8 mouse cellular contexts compared by ENCODE assay signal in the genomic region with DNA sequence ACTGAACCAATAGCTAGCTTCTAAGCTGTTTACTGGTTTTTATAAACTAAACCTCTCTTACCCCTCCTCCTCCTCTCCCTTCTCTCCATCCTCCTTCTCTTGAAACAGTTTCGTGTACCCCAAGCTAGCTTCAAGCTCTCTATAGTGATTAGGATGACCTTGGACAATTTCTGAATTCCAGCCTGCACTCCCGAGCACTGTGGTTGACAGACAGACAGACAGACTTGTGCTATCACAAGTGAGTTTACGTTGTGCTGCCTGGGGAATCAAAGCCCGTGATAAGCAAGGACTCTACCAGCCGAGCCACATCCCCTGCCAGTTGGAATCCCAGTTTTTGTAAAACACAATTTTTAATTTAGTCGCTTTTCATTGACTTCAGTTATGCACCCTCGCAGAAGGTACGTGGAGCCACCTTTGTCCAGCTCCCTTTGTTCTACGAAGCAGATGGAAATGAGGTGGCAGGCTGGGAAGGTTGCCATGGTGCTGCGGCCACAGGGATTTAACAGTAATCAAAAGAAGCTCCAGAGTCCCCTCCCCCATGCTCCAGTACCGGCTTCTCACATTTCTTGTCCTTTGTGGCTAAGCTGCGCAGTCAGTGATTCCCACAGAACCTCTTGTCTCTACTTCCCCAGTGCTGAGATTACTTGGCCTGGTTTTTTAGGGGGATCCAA. TPM values are rescaled to one million over a fixed set of nuclear protein-coding genes. Genes with fewer than 3 reads are reported as not detected.
DNase-seq lines count a peak whose midpoint lies in the region; ATAC-seq and TF ChIP-seq lines count a peak whose summit lies in the region.

No protein-coding gene starts in this region.

- H3K27me3 ChIP-seq in heart, embryonic 14.5 days (ENCODE audit: control insufficient read depth, insufficient read depth, low read length), result no peaks in the 10 kb centered on the region
- no peaks in the 10 kb centered on the region for H3K27me3 ChIP-seq in myocyte (ENCODE audit: control insufficient read depth, insufficient read depth, insufficient read length)

- H3K4me1 ChIP-seq in heart, embryonic 14.5 days (ENCODE audit: control insufficient read depth in 2 of 2, insufficient read depth in 2 of 2, low read length in 2 of 2), result peaks cover 11 to 20% of the 10 kb centered on the region in 2 experiments

- no peak for TF ChIP-seq CTCF in left cerebral cortex, adult 2 months (IDR thresholded peaks at IDR 0.05)

- WGBS in heart, embryonic 14.5 days, result 8% methylated on average over 12 of the region's 12 CpGs

- peak overlapping the region; percentile 10 to 31; a peak in 2 of 4 replicates for H3K27ac ChIP-seq in heart, embryonic 14.5 days (replicated peaks in 1 of 2; ENCODE audit: control insufficient read depth in 1 of 2, insufficient read depth in 1 of 2, low read depth in 2 of 2, low read length in 2 of 2)
- peak overlapping the region; percentile 95 for H3K27ac ChIP-seq in left cerebral cortex, adult 2 months

- H3K9me3 ChIP-seq in heart, embryonic 14.5 days (ENCODE audit: control insufficient read depth, low read length), result no peaks in the 10 kb centered on the region

- intact Hi-C loops in left cerebral cortex, adult 2 months (cut with DNase I), result loop anchor here (1.0 kb wide), 1 partner anchor 15 kb away; no protein-coding TSS in a partner anchor

- H3K4me2 ChIP-seq in heart, embryonic 14.5 days (ENCODE audit: low read length), result peak overlapping the region; percentile 42
- H3K4me2 ChIP-seq in myocyte (ENCODE audit: low read depth), result peak overlapping the region; percentile 72

- 0 out of 2 replicates have a peak overlapping the region, but pooled peaks have one; percentile 2 for H3K9ac ChIP-seq in heart, embryonic 14.5 days (ENCODE audit: low read length)

- no peaks in the 10 kb centered on the region for H3K36me3 ChIP-seq in heart, embryonic 14.5 days (ENCODE audit: control insufficient read depth, insufficient read depth, low read length)
- H3K36me3 ChIP-seq in myocyte (ENCODE audit: control insufficient read depth, insufficient read depth), result no peaks in the 10 kb centered on the region

- no peak overlapping the region for H3K4me3 ChIP-seq in heart, embryonic 14.5 days (ENCODE audit: control insufficient read depth in 1 of 2, insufficient read depth in 1 of 2, low read depth in 1 of 2, low read length in 2 of 2)
- 0 out of 2 replicates have a peak overlapping the region, but pooled peaks have one; percentile 13 for H3K4me3 ChIP-seq in left cerebral cortex, adult 2 months
- H3K4me3 ChIP-seq in myocyte, result no peak overlapping the region

- H3K79me2 ChIP-seq in myocyte (ENCODE audit: control insufficient read depth, insufficient read depth), result no peaks in the 10 kb centered on the region

- ATAC-seq in heart, embryonic 14.5 days (ENCODE audit: insufficient number of reproducible peaks, insufficient read depth, low FRiP score, low read depth), result no peak

- peak; percentile 40 for DNase-seq in ovary, postnatal 14 days (ENCODE audit: low spot score)
- DNase-seq in ovary, postnatal 10 days (ENCODE audit: low spot score), result no peak
- DNase-seq in cerebellum, adult 8-10 months, result peak; percentile 80
- DNase-seq in left cerebral cortex, adult 2 months (ENCODE audit: extremely low spot score in 1 of 2, low spot score in 2 of 2), result peak in 1 of 2 experiments; percentile 53
- DNase-seq in spleen, postnatal 10 days (ENCODE audit: low spot score in 2 of 2), result no peak
- DNase-seq in urinary bladder, postnatal 14 days (ENCODE audit: low spot score), result no peak

- no peak for TF ChIP-seq POLR2A in myocyte (IDR thresholded peaks at IDR 0.05; ENCODE audit: insufficient read length, low read depth)

- H3ac ChIP-seq in myocyte (ENCODE audit: control insufficient read depth, insufficient read length), result no peak overlapping the region

TF ChIP-seq in myocyte, 11 proteins besides CTCF, POLR2A, EP300 and RAD21:
- TF ChIP-seq MYOD1 (IDR thresholded peaks at IDR 0.05; ENCODE audit: control insufficient read depth in 1 of 3, insufficient read length in 2 of 3, low read depth in 2 of 3), result no peak
- no peak for TF ChIP-seq E2F4 (IDR thresholded peaks at IDR 0.05; ENCODE audit: insufficient read depth)
- TF ChIP-seq MAX (IDR thresholded peaks at IDR 0.05; ENCODE audit: low read depth), result no peak
- TF ChIP-seq MYOG (IDR thresholded peaks at IDR 0.05; ENCODE audit: control insufficient read depth in 1 of 3, insufficient read depth in 1 of 3, insufficient read length in 2 of 3, low read depth in 2 of 3), result peak in 1 of 3 experiments; percentile 26
- peak; percentile 23 for TF ChIP-seq POLR2AphosphoS2 (IDR thresholded peaks at IDR 0.05; ENCODE audit: insufficient read length, low read depth)
- no peak for TF ChIP-seq TCF12 (IDR thresholded peaks at IDR 0.05; ENCODE audit: insufficient read depth, poor library complexity, severe bottlenecking)
- TF ChIP-seq SRF (IDR thresholded peaks at IDR 0.05; ENCODE audit: control insufficient read depth, insufficient read length, low read depth), result no peak

RNA-seq across cellular contexts. Expression of a gene that starts 15.3 kb away (rescaled TPM):
- polyA plus RNA-seq in heart, embryonic 14.5 days (2014; fragmentation: Nextera tagmentation; extraction: Ambion mirVana), result 790 and 917 TPM in 2 replicates
- 100 to 1,000 TPM; 817 to 827 TPM for total RNA-seq in left cerebral cortex, adult 2 months (2021)
- polyA plus RNA-seq in myocyte (2012; fragmentation: generic; extraction: Trizol), result 3,074 TPM

RNA-seq across cellular contexts. Expression of a gene that starts 15.5 kb away (rescaled TPM):
- not detected in 2 replicates for polyA plus RNA-seq in heart, embryonic 14.5 days (2014; fragmentation: Nextera tagmentation; extraction: Ambion mirVana)
- total RNA-seq in left cerebral cortex, adult 2 months (2021), result not detected
- polyA plus RNA-seq in myocyte (2012; fragmentation: generic; extraction: Trizol), result 0.84 TPM

RNA-seq across cellular contexts. Expression of a gene that starts 34.5 kb away (rescaled TPM):
- 1,494 and 1,560 TPM in 2 replicates for polyA plus RNA-seq in heart, embryonic 14.5 days (2014; fragmentation: Nextera tagmentation; extraction: Ambion mirVana)
- total RNA-seq in left cerebral cortex, adult 2 months (2021), result 100 to 1,000 TPM; 509 to 550 TPM
- polyA plus RNA-seq in myocyte (2012; fragmentation: generic; extraction: Trizol), result 2,204 TPM

RNA-seq across cellular contexts. Expression of a gene that starts 50.8 kb away (rescaled TPM):
- 3.5 and 5.7 TPM in 2 replicates for polyA plus RNA-seq in heart, embryonic 14.5 days (2014; fragmentation: Nextera tagmentation; extraction: Ambion mirVana)
- 10 to 100 TPM; 17.8 to 19.1 TPM for total RNA-seq in left cerebral cortex, adult 2 months (2021)
- polyA plus RNA-seq in myocyte (2012; fragmentation: generic; extraction: Trizol), result 33.4 TPM

Comparison
In these comparisons a context has a peak if more than half of its experiments do, and no peak if none do; other contexts are left out.
1. DNase-seq: peak in ovary, postnatal 14 days (single experiment) and cerebellum, adult 8-10 months (single experiment); none in ovary, postnatal 10 days (single experiment), spleen, postnatal 10 days (0 of 2) and urinary bladder, postnatal 14 days (single experiment).